Mouse (Mus musculus): Measurements from ENCODE around the gene Gm20425.

DNA sequence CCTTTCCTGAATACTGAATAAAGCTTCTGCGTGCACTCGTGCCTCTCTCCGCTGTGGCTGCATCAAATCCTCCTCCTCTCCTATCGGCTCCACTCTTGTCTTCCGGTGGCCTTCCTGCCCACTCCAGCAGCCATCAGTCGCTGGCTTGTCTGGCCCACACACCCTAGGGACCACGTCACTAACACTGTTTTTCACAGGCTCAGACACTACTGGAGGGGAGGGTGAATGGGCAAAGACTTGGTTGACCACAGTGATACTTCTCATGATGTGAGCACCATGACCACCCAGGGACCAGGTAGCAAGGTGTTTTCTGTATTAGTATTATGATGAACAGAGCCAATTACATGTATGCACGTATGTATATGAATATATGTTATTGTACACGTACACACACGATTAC is 83.8 kb downstream of the Gm20425 start:
- TF ChIP-seq CTCF (conservative IDR thresholded peaks at IDR 0.05; ENCODE audit: low read length) = no peak
- TF ChIP-seq POU5F1 (IDR thresholded peaks at IDR 0.05; ENCODE audit: borderline replicate concordance, low read length) = no peak
- TF ChIP-seq NANOG (IDR thresholded peaks at IDR 0.05; ENCODE audit: borderline replicate concordance, low read length) = no peak
